Mouse (Mus musculus) kidney, adult 9 months (tissue): ENCODE measurements around the gene Ctla2a.
"Not testable (repeated sequence)": the region's sequence is repeated elsewhere in the genome, so short reads cannot be mapped to it uniquely, and the experiment has no call there.

Experiments used
- DNase-seq: peaks from one replicate; pipeline ENCODE4 v3.0.0; 2022

Gene Ctla2a

GRCm38 (mm10) chr13:60936500-60936901, at the start of gene Ctla2a, which contains the start of gene Gm49391:
Gene Ctla2a (minus strand): TSS chr13:60936625.
Gene Gm49391 (minus strand): TSS chr13:60936571.
- peak; percentile 74 for DNase-seq

DNA sequence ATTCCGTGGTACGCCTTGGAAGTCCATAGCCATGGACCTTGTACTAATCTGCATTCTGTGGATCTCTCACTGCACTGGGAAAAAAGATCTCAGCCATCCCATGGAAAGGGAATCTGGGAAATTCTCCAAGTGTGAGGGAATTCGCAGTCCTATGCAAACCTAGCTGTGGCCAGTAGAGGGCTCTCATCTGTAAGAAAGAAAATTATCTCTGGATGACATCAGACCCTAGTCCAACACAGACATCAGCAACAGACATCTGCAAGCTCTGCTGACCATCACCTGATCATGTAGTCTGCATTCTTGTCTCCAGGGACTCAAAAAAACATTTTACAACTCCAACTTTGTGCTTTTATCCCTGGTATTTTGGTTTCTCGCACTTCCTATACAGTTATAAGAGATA, 35.9 kb upstream of the Ctla2a start:
- peak; percentile 4 for DNase-seq

GRCm38 (mm10) chr13:60963985-60964384, 27.6 kb upstream of the Ctla2a start:
- peak; percentile 20 for DNase-seq

GRCm38 (mm10) chr13:60961706-60962105, 25.3 kb upstream of the Ctla2a start:
- no peak for DNase-seq

GRCm38 (mm10) chr13:60941884-60942283, 5.5 kb upstream of the Ctla2a start, which contains the start of gene Tpbpa:
Gene Tpbpa (minus strand): TSS chr13:60941984.
- not testable (repeated sequence) for DNase-seq

GRCm38 (mm10) chr13:60935490-60935889, 935 bp downstream of the Ctla2a start, which contains the start of gene Gm49393:
Gene Gm49393 (minus strand): TSS chr13:60935590.
- DNase-seq: not testable (repeated sequence)

DNA sequence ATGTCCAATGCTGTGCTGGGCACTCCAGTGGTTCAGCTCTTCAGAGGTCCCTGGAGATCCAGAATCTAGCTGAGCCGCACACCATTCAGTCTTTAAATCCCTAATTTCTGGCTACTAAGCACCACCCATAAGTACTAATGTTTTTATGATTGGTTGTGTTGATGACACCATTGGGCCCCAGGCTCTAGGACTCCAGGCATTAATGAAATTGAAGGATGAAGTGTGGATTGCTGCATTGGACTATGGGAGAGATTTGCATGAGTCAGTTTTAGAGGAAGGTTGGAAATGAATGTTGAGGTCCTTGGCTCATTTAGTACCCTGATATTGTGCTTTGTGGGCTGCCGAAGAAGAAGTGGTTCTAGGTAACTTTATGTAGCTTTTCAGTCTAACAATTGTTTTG, 31.6 kb downstream of the Ctla2a start, which contains the start of gene Tpbpb:
Gene Tpbpb (minus strand): TSS at position 101 of the 400 bp plus-strand sequence.
- not testable (repeated sequence) for DNase-seq

DNA sequence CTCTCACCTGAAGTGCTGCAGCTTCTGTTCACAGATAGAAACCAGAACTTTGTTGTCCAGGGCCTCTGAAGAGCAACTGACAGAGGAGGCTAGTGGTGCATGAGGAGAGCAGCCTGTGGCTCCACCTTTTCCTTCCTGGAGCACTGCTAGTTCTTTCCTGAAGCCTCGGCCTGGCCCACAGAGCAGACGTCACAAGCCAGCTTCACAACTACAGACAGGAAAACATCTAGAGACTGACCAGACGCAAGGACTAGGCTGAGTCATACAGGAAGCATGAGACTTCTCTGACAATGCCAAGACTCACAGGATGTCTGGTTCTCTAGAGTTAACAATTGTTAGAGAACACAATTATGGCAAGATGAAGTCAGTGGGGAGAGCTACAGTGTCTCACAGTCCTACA, 39.1 kb downstream of the Ctla2a start, which contains the start of gene Ctla2b:
Gene Ctla2b (minus strand): TSS at position 120 of the 400 bp plus-strand sequence.
- DNase-seq: peak; percentile 72

- not testable (repeated sequence) for DNase-seq
Measured at GRCm38 (mm10) chr13:60896794-60897193, 39.6 kb downstream of the Ctla2a start, which contains the start of gene Gm49392. Gene Gm49392 (minus strand): TSS chr13:60896894.

GRCm38 (mm10) chr13:60895406-60896160, 40.8 kb downstream of the Ctla2a start:
- no peak for DNase-seq

GRCm38 (mm10) chr13:60892301-60892700, 44.1 kb downstream of the Ctla2a start:
- no peak for DNase-seq
